Mouse (Mus musculus) retina, postnatal 1 day (tissue): Measurements from ENCODE around the gene Clec16a.

Experiments
- DNase-seq: peaks from one replicate; pipeline ENCODE4 v3.0.0-alpha.2; 2012

Gene Clec16a

DNA sequence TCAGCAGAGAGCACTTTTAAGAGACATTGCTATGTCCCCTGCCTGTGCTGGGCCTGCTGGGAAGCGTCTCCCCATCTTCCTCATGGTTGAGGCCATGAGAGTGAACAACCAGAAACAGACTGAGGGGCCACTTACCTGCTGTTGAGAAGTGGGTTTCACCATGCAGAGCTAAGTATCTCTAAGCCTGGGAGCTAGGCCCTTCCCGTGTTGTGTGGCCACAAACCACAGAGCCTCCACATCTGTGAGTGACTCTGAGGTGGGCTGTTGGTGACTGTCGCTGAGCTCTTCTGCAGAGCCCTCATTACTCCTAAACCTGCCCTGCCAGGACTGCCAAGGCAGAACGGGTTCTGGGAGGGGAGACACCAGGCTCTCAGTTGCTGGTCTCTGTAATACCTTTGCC lies 185.8 kb downstream of the Clec16a start:
- DNase-seq, result no peak

DNA sequence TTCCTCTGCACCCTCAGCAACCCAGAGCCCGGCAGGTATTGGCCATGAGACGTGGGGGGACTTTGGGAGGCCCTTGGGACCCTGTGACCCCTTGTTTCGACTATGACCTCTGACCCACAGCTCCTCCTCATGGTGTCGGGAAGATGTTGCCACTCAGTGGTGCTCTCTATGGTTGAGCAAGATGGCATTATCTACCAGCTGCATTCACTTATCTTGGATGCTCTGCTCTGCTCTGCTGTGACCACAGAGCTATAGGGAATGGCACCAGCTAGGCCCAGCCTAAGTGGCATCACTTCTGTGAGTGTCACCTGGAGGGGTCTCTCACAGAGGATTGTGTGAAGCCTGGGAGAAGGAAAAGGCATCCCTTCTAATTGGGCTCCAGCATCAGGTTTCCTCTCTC lies 186.6 kb downstream of the Clec16a start:
- DNase-seq, result no peak

DNA sequence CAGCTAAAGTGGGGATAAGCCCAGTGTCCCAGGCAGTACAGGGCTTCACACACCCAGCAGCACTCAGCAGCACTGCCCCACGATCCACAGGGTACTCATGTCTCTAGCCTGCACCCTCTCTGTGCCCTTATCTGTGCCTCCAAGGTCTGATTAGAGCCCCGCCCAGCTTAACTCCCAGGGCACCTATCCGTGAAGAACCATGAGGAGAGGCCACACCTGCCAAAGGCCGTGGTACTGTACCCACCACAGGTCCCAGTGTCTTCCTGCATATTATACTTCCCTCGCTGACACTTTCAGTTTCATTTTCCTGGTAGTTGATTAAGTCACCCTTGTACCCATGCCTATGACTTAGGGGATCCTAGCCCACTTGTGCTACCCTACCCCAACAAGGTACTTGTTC lies 187.3 kb downstream of the Clec16a start:
- no peak for DNase-seq

DNA sequence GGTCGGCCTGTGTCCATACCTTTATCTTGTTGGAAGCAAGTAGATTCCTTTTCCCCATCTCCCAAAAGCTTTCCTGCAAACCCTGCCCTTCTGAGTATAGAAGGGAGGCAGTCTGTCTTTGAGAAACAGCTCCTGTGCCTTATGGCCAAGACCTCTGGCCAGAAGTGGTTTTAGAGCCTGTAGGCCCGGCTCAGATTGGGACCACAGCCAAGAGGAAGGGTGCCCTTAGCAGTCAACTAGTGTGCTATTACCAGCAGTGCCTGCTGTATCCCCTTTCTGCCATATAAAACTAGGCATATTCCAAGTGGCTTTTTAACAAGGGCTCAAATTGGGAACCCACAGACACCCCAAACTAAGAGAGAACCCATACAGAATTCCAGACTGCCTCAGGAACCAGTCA lies 190.6 kb downstream of the Clec16a start:
- DNase-seq, result no peak

DNA sequence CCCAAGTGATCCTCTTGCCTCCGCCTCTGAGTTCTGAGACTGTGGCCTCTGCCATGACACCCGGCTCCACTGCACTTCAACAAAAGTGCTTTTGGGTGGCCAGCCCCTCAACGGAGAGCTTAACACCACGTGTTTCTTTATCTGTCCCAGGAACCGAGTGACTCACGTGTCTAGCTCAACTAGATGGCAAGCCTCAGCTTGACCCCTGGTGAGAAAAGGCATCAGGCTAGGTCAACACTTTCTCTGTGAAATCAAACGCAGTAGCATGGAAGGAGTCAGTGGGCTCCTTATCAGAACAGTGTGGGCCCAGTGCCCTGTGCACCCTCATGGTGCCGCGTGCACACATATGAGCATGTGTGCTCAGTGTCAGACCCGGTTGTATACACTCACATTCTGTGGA lies 191.2 kb downstream of the Clec16a start:
- DNase-seq, result no peak

DNA sequence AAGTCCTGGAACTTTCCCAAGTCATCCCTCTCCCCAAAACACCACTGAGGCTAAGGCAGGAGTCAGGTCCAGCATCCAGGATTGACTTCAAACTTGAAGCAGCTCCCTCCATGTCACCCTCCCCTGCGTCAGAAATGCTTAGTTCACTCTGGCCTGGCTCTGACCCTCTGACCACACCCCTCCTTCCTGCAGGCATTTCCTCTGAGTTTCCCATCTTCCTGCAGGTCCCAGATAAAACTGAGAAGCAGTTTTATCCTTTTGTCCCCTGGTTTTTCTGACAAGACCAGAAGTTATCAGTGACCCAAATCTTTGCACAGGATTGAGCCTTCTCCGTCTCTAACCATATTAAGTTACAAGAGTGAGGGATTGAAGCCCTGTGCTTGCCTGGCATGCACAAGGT lies 192.4 kb downstream of the Clec16a start:
- DNase-seq, result no peak

DNA sequence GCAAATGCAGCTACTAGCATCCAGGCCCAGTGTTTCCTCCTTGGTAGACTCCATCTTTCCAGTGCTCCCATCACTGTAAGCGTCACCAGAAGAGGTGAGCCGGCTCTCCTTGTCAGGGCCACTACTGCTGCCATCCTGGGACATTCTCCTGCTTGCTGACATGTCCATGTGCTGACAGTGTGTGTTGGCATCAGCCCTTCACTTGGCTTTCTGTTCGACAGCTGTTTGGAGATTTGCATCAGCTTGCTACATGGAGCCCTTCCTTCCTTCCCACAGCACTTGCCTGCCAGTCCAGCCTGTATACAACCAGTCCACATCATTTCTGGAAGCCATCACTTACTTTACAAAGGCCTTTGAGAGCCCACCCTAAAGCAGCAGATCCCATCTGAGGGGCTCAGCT lies 193.7 kb downstream of the Clec16a start:
- no peak for DNase-seq

DNA sequence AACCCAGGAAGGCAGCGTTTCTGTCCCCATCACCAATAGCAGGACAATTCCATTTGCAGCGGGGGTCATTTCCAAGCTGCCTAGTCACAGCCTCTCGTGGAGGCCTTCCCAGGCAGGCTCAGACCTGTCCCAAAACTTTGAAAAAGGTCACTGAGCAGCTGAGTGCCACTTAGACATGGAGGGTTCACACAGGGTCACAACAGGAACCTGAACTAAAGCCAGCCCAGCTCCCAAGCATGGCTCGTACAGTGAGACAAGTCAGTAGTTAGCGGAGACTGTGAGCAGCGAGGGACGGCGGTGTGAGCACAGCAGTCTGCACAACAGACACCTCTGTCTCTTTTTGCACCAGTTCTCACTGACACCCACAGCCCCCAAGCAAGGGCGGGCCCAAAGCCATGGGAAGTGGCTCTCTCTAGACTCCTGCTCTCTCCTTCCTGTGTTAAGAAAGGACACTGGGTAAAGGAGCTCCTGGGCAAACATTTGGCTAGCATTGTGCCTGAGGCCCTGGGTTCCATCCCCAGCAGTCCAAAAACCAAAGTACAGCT lies 194.8 kb downstream of the Clec16a start:
- DNase-seq, result no peak

DNA sequence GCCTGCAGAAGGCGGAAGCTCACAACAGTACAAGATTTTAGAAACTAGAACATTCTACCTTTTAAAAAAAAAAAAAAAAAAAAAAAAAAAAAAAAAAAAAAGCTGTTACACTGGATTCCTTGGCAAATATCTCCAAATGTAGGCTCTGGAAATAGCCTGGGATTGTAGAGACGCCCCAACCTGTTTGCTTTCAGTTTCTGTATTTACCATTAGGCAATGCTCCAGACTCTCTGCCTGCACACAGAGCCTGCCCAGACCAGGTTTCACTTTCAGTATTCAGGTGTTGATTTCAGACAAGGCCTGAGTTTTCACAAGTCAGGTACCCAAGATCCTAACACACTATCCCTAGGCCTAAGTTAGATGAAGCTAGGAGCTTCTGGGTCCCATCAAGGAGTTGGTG lies 195.9 kb downstream of the Clec16a start:
- DNase-seq, result no peak

DNA sequence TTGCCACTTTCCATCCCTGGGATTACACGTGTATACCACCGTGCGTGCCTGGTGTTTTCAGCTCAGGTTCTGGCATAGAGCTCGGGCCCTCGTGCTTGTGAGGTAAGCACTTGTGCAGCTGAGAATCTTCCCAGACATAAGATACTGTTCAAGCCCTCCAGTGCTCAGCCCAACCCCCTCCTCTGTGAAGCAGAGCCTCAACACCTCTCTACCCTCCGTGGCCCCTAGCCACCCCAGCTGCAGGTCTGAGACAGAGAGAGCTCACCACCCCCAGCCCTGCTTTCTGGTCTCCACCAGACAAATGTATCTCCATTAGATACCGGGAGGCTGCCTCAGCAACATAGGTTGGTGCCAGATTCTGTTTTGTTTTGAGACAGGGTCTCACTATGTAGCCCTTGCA lies 204.1 kb downstream of the Clec16a start:
- no peak for DNase-seq

DNA sequence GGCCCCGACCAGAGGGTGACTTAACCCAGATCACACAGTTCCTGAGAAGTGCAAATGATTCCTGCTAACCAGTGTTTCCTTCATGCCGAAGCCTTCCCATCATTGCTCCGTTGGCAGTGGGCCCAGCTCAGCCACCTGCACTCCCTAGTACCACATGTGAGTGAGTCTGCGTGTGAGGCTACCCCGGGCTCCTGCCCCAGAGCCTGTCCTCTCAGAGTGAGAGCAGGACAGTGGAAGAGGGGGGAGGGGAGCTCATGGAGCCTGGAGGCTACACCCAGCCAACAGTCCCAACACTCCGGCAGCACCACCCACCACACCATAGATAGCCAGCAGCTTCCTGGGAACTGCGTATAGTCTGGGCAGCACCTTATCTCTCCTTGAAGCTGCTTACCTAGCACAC lies 204.7 kb downstream of the Clec16a start:
- DNase-seq, result peak; percentile 48

DNA sequence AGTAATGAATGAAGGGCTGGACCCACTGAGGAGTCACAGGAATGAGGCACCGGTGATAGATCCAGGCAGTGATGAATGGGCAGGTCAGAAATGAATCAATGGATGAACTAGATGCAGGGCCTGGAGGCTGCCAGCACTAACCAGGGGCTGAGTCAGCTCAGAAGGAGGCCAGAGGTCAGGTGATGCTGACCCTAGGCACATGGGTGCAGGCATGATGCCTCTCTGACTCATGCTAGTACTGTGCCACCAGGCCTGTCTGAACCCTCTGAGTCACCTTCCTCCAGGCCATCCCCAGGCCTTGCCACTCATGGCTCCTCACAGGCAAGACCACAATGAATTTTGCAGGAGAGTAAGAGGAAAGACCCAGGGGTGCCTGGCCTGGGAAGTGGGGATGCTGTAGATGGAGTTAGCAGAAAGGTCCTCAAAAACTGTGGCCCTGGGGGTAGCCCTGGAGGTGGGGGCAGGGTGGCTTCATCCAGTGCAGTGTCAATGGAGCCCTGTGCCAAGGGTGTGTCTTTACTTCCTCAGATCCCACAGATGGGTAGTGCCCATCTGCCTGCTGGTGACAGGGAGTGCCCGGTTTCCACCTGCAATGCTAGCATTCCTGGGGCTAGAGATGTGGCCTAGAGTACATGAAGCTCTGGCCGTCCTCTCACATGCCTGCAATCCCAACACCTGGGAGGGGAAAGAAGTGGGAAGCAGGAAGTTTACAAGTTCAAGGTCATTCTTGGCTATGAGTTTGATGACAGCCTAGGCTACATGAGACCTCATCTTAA lies 209.6 kb downstream of the Clec16a start:
- no peak for DNase-seq

DNA sequence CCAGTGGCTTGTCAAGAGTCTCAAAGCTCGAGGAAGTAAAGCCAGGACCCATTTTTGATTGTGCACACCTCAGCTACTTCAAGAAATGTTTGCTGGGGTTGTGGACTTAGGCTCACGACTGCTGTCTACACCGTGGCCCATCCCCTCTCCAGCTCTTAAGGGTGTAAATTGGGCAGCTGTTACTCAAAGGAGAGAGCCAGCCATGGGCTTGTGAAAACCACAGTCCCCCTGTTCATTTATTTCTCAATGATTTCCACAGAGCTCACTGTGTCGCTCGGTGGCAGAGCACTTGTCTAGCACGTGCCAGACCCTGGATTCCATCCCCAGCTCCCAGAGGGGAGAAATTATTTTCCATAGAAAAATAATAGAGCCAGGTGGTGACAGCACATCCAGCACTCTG lies 211.0 kb downstream of the Clec16a start:
- no peak for DNase-seq

DNA sequence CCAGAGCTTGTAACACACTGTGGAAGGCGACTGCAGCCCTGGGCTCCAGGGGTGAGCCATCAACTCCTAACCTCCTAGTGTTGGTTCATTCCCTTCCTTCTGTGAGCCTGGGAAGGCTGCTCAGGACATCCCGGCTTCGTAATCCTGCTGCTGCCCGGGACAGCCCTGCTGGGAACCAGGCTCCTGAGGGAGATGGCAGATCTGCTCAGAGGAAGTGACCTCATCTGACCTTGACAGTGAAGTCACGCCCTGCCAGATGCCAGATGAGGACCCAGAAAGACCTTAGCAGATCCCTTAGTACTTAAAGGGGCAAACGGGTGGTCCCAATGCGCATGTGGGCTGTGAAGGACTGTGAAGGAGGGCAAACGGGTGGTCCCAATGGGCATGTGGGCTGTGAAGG lies 216.0 kb downstream of the Clec16a start:
- peak; percentile 22 for DNase-seq

DNA sequence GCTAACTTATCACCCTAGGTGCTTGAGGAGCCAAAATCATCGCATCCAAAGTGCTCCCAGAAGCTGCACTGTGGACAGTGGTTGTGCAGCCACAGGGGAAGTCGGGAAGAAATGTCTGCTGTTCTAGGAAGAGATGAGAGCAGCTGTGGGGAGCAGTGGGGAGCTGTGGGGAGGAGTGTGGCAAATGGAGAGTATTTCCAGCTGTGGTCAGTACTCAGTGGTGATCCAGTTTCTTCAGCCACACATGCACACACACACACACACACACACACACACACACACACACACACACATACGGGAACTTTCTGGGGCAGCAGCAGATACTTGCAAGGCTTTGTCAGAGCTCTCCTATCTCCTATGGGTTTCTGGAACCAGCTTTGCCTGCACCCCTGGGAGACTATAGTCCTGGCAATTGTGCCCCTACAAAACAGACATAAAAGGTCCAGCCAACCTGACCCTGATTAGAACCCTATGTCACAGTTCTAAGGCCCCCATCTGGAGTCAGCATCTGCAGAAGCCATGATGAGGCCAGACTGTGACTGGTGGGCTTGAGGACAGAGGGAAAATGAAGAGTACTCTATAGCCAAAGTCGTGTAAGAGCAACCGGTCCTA lies 217.5 kb downstream of the Clec16a start:
- no peak for DNase-seq

DNA sequence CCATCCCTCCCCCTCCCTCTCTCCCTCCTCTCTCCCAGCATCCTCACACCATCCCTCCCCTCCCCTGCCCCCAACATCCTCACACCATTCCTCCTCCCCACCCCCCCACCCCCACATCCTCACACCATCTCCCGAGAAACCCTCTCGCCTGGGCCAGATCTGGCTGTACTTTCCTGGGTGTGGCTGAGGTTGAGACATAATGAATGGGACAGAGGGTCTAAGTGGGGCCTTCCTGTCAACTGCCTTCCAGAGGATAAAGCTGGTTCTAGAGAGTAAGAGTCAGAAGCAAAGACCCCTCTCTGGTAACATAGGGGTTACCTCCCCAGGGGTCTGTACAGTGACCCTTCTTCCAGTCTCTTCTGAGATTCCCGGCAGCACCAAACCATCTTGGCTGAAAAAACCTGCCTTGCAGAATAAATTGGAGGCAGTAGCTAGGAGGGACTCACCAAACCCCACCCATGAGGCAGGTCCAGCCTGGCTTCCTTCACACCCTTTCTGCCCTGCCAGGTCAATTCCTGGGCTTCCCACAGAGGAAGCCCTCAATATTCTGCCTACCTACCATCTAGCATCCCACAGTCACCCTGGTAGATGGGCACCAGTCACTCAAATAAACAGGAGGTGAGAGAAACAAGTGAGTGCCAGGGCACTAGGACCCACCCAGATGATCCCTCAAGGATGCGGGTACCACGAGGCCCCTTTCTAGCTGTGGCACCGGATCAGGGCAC lies 218.6 kb downstream of the Clec16a start:
- DNase-seq, result no peak

DNA sequence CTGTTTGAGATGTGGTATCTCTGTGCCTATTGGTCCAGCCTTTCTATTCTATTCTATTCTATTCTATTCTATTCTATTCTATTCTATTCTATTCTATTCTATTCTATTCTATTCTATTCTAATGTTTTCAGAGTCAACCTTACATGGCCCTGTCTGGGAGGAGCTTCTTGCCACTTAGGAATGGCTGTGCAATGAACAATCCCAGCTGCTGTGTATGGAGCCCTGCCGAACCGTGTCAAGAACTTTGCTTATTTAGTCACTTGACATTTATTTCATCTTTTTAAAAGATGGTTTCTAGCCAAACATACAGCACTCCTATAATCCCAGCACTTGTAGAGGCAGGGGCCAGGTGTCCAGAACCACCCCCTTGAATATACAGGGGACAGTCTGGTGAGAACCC lies 219.2 kb downstream of the Clec16a start:
- DNase-seq, result no peak

DNA sequence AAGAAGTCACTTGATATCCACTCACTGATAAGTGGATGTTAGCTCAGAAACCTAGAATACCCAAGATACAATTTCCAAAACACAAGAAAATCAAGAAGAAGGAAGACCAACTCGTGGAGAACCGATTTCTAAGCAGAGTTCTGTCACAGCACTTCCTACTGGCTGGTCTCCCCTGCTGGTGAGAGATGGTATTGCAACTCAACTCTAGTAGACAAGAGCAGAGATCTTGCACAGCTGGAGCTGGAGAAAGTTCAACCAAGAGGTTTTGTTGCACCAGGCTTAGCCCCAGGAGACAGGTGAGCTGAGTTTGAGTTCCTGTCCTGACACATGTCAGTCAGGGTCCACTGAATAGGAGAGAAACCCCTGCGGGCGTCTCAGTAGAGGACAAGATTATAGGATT lies 222.0 kb downstream of the Clec16a start:
- DNase-seq, result peak; percentile 82

DNA sequence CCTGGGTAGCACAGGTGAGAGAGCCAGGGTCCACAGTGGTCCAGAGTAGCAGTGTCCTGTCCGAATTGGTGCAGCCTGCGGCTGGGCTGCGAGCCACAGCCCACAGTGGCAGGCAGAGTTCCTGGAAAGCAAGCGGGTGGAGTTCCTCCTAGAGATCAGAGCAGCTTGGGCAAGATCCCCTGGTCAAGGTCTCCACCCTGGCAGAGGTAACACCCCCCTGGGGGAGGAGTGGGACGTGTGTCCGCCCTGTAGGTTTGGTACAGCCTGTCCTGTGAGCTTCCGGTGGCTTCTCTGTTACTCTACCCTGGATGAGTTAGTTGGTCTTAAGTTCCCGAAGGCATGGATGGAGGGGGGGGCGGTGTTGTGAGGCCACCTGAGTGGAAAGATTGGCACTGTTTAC lies 223.7 kb downstream of the Clec16a start:
- no peak for DNase-seq

DNA sequence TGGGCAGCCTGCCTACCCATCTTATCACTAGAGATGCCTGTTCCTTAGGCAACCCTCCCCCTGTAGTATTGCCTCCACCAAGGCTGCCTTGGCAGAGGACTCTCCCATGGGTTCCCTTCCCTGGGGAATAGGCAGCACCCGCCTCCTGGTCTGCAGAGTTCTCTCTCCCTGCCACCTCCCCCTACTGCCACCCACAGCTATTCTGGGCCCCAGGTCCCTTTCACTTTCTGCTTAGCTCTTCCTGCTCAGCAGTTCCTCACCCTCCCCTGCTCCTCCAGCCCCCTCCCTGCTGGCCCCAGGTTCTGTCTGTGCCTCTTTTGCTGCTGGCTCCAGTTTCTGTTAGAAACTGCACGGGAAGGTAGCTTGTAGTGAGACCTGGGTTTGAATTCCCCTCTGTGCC lies 224.5 kb downstream of the Clec16a start:
- no peak for DNase-seq

DNA sequence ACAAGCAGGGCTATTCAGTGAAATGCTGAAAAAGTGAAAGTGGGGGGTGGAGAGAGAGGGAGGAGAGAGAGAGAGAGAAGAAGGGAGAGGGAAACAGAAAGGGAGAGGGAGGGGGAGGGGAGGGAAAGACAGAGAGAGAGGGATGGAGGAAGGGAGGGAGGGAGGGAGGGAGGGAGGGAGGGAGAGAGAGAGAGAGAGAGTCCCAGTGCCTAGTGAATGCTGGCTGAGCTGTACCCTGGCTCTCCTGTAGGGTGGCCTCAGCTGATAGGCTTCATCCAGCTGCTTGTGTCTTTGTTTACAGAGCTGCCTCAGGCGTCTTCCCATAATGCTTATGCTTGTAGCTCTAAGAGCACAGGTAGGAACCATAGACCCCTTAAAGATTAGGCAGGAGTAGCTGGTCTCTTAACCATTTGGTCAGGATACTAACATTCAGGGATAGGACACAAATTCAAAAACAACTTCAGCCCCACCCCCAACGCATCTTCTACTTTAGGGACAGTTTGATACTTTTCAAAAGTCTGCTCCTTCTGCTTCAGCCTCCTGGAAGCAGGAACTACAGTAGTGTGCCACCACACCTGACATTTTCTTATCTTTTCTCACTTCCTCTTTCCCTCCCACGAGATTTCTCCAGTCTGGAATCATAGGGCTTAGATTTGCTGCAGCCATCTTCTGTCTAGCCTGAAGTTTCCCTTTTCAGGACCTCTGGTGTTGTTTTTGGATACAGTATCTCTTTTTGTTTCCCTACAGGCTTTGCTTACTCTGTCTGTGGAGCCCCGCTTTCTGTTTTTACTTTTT lies 225.6 kb downstream of the Clec16a start:
- DNase-seq, result peak; percentile 50

DNA sequence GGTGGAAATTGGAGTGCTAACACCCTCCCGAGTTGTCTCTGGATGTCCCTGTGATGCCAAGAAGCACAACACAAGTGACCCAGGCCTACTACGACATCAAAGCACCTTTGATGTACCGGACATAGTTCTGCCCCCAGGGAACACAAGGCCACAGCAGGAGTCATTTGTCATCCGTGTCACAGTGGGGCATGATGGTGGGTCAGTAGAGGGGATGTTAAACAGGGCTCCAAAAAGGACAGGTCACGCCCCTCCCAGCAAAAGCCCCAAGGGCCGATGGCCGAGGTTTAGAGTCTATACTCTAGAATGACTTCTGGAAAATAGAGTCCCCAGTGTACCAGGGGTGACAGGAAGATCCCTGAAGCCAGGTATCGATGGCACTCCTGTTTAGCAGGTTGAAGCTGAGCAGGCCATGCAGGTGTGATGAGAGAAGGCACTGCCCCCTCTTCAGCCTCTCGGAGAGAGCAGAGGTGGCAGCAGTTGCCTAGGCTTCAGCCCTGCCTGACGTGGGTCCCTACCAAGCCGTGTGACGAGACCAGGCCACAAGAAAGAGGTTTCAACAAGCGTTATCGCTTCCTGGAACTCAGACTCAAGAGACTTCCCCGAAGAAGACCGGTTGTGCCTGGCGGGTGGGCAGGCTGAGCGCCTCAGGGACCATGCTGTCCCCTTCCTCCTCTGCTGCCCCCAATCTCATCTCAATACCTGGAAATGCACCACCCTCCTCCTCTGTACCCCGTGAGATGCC lies 226.8 kb downstream of the Clec16a start:
- no peak for DNase-seq
